Mouse (Mus musculus): ENCODE measurements around the gene Sptssb.

Sptssb gene

DNA sequence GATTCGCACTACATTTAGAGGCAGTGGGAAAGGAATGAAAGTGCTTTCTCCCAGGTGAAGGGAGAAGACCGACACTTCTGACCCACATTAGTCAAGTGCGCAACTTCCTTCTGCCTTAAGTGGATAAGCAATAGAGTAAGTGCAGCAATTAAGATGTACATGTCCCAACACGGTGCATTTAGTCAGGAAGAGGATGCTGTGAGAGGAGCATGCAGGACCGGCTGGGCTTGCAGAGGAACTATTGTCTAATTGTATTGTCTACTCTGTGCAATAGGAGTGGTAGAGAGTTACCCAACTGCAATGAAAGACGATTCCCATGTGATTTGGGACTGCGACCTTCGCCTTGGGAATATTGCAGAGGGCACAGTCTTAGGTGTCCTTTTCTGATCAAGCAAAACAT is 30.2 kb downstream of the Sptssb start:
- DNase-seq (ENCODE audit: extremely low spot score): no peak

DNA sequence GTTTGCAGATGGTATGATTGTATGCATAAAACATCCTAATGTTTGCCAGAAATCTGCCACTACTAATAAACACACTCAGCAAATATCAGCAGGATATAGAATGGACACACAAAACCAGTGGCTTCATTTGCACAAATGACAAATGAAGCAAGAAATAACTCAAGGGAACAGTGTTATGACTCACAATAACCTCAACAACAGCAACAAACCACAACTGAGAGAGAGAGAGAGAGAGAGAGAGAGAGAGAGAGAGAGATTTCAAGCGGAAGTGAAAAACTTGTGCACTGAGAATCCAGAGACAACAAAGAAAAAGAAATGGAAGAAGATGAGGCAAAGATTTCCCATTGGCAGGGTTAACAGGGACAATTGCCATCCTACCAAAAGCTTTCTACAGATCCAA is 35.2 kb downstream of the Sptssb start:
- DNase-seq (ENCODE audit: extremely low spot score): no peak

DNA sequence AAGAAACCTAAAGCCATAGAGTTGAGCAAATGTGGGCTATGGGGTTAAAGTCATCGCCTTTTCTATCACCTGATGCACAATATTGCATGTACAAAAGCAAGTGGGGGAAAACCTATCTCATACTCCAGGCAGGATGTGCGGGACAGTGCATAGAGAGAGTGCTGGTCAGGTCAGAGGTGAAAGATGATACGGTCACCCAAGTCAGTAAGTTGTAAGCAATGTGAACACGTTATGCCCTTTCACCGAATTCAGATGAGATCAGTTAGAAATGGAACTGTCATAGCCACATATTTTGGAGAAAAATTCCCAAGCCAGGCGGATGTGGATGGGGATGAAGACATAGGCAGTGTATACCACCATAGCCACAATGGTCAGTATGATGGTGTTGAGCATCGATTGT is 39.1 kb downstream of the Sptssb start:
- DNase-seq (ENCODE audit: extremely low spot score): no peak

DNA sequence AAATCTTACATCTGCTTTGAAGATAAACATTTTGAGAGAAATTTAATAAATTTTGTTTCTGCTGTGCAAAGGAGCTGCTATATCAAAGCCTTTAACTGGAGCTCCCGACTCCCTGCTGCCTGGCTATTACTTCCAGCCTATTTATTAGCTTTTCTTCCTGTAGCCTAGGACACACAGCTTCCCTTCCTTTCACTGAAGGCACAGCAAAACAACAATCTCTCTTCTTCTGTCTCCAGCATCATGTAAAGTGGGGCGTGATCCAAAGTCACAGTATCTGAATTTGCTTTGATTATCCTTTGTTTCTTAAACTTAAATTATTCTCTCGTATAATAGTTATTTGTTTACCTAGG is 39.9 kb downstream of the Sptssb start:
- DNase-seq (ENCODE audit: extremely low spot score): no peak

DNA sequence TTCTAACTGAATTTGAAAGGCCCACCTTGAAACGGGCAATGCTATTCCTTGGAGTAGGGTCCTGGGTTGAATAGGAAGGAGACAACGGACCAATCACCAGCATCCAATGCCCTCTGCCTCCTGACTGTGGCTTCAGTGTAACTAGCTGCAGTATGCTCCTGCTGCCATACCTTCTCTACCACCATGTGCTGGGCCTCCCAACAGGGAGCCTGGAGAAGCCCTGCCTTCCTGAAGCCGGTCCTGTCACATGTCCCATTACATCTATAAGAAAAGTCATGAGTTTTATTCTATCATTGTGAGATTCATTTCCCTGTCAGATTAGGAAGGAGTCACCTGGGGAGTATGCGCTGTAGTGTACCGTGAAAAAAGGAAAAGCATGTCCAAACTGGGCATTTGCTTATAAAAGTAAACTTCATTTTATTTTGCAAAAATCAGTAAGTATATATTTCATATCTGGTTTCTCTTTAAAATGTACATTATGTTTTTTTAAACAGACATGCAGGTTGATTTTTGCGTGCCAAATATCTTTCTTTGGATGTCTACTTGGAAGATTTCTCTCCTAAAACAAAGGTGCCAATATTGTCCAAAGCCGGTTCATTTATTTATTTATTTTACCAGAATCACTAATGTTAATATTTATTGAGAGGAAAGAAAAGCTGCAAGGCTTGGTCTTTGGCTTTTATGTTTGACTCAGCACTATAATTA is 40.4 kb downstream of the Sptssb start:
- DNase-seq (ENCODE audit: extremely low spot score): no peak

DNA sequence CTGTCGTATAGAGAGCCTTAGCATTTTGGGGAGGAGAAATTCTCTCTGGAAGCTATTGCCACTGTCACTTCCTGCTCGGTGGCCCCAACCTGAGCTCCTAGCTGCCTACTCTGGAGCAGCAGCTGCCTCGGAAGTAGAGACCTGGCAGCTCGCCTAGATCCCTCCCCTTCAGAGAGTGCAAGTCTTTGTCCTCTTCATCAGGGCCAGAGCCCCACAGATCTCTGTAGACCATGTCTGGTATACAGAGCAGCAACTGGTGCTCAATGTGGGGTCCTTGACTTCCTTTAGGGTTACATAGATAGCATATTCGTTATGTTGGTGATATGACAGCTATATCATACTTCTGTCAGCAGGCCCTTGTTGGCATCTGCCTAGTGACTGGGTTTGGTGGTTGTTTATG is 41.3 kb downstream of the Sptssb start:
- no peak for DNase-seq (ENCODE audit: extremely low spot score)

DNA sequence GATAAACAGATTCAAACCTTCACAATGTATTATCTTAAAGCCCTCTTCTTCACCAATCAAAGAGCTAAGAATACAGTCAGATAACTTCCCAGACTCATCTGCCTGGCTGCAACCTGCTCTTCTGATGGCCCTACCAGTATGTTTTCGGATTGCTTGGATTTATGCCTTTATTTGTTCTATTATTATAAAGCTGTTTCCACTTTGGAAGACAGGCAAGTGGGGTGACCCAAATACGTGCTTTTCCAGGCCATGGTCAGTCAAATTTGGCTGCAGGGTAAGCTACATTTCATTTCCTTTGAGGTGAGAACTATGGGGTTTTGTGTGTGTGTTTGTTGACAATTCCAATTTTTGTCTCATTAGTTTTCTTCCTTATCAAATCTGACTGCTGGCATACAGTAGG is 43.2 kb downstream of the Sptssb start:
- DNase-seq (ENCODE audit: extremely low spot score): no peak

DNA sequence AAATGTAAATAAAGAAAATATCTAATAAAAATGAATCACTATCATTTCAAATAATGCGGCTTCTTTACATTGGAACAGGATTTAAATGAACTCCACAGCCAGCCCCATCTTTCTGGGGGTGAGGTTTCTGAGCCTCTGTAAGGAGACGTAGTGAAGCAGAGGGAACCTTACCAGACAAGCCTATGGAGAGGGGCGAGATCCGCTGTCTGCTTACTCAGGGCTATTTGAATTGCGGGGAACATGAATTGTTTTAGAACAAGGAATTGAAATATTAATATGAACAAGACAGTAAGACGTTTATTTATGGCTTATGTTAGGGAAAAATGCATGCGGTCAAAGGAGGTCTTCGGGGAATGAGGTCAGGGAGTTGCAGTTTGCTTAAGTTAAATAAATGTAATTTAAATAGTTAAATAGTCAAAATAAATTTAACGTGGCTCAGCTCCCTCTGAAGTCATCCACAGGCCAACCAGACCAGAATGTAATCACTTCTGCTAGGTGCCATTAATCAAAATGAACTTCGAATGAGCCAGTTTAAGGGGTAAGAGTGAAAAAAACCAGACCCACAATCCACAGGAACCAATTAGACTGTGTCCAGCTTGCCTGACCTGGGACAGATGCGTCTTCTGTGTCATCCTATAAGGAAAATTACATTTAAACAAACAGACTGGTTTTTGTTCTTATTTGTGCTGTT is 46.6 kb downstream of the Sptssb start:
- peak; percentile 2 for DNase-seq (ENCODE audit: extremely low spot score)

DNA sequence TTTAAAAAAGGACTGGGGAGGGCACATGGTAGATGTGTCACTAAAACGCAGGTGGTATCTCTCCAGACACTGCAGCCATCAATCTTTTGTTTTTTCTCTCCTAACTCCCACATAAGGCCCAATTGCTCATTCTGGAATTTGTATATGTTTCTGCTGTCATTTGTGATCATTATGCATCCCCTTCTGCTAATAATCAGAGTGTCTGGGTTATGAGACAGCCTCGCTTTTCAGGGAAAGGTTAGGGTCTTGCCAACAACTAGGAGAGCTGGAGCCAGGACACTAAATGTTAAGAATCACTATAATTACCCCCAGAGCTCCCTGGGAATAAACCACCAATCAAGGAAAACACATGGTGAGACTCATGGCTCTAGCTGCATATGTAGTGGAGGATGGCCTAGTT is 47.3 kb downstream of the Sptssb start:
- no peak for DNase-seq (ENCODE audit: extremely low spot score)

DNA sequence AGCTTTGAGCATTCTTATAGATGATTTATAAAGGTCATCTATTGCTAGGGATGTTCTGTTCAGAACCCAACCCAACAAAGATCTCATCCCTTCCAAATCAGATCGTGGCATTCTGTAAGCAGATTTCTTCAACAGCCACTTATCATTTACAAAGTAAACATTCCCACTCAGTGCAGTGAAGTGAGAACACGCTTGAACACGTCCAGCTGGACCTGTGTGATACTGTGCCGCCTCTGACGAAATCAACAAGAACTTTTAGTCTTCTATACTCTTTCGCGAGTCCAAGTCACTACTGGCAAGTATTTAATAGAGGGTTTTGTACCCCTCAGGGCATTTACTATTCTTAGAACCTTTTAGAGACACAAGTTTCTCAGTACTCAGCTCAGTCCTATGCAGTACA is 51.3 kb downstream of the Sptssb start:
- no peak for DNase-seq (ENCODE audit: extremely low spot score)

DNA sequence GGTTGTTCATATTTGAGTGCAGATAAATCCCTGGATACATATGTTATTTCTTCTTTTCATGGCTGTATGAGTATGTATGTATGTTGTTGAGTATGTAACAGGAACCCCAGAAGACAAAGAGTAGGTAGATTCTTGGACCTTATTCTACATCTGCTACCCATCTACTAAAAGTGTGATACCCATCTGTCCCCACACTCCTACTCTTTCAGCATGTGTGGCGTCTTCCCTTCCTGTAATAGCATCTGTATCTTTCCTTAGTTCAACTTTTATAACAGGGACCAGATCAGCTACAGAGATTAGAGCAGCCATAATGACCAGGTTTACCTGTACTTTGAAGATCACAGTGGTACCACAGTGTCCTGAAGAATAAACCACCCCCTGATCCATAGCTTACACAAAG is 56.6 kb downstream of the Sptssb start:
- DNase-seq (ENCODE audit: extremely low spot score): no peak

DNA sequence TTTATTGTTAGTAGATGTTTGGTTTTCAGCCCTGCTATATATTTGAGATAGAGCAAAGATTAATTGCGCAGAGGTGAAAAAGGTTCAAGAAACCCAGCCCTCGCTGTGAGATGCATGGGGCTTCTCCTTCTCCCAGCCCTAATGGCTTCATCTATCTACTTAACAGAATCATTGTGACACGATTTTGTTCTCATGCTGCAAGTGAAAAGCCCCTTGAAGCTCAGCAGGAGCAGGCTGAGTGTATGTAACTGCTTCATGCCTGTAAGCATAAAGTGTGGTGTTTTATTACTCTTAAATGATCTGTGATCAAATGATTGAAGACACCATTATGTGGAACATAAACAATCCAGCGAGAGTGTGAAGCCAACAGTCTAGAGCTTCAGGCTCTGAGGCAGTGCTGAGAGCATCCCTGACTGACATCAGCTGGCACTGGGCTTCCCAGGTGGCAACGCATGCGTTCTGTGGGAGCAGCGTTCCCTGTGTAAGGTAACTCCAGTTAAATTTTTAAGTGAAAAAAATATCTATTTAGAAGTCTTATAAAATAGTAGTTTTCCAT is 58.8 kb downstream of the Sptssb start:
- no peak for DNase-seq (ENCODE audit: extremely low spot score)

DNA sequence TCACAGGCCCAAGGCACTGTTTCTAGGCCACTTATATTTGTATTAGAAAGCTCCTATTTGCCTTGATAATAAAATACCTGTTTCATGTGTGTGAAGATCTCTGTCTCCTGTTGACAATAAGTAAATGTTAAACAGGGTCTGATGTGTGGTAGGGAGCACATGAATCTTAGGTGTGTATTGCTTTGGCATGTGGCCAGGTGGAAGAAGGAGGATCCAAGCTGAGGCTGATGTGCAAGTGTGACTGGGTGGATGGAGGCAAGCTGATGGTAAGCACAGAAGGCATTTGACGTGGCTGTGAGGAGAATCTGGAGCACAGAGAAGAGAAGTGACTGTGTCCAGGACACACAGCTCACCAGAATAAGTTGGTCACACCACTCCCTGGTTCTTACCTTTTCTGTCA is 60.6 kb downstream of the Sptssb start:
- DNase-seq (ENCODE audit: extremely low spot score): no peak

DNA sequence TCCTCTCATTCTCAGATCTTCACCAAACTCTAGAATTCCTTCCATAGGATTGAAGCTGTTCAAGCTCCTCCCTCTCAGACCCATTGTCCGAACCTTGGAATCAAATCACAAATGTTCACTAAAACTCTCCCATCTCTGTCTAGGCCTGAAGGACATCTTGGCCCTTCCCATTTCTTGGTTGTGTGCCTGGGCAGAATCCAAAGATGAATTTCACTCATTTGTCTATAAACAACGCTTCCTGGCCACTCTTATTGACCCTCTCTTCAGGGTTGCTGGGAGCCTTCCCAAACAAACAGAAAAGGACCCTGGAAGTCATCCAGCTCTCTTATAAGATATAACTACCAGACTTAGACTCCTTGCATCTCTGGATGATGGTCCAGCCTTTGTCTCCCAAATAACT is 61.8 kb downstream of the Sptssb start:
- DNase-seq (ENCODE audit: extremely low spot score): no peak

DNA sequence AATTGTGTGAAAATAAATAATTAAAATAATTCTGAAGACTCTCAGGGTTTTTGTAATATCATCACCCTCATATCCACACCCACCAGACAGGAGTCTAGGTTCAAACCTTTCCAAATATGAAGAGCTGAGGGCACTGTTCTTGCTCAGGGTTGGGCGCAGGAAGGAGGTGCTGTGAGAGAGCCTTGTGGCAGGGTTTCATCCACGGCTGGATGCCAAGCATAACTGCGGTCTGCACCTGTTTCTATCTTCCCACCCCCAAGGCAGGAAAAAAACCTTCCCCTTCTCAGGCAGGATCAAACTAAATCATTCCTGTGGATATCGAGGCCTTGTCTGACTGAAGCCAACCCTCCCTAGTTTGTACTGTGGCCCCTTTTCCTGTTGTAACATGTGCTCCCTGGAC is 62.2 kb downstream of the Sptssb start:
- no peak for DNase-seq (ENCODE audit: extremely low spot score)

DNA sequence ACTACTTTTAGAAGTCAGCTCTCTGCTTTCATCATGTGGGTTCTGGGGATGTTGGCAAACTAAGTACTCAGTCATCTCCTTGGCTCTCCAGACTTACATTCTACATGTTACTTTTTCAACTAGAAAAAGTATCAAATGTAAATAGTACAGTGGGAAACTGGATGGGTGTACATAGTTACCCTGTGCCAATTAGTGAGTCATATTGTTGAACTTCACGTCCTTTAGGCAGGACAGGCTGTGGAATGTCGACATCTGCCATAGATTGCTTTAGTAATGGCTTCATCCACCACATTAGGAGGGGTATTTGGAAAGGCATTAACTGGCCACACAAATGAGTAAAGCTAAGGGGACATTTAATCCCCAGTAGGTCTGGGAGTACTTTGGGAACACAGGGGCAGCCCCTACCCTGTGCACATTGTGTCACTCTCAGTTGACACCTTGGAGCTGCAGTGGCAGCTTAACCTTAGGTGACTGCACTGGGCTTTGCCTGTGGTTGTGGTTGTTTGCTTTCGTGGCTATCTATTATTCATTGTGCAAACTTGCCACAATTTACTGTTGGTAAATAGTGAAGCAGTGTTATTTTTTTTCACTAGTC is 66.8 kb downstream of the Sptssb start:
- DNase-seq (ENCODE audit: extremely low spot score): no peak

DNA sequence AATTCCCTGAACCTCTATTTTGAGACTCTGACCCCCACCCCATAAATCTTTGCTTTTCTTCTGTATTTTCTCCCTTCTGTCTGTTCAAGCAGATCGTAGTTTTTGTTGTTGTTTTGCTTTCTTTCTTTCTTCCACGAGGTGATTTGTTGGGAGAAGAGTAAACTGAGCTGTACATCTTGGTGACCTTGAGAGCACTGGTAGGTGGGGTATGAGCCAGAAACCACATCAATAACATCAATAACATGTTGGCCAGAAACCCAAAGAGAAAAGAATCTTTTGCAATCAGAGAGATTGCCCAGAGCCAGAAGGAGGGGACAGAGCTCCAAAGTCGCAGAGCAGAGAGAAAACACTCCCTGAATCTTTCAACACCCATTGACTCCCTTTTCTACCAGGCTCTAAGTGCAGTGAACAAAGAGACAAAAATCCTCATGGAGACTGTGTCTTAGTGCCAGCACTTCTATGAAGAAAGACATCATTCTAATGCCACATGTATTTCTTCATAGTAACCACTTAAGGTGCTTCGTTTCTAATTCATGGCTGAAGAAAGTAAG is 80.4 kb downstream of the Sptssb start:
- DNase-seq (ENCODE audit: extremely low spot score): no peak

DNA sequence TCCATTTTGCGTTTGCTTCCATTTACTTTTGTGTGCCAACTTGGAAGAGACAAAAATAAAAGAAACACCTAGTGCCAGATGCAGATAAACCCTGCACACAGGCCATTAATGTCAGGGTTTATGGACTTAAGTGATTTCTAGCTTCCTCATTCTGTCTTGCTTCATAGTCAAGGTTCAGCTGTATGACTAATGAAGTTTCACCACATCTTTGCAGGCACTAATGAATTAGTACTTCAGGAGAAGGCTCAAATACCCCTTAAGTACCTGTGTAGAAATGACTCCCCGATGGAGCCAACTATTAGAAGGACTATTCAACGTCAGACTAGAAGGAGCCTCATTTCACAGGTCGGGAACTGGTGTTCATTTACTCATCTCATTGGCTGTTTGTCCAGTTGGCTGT is 86.4 kb downstream of the Sptssb start:
- no peak for DNase-seq (ENCODE audit: extremely low spot score)
